Mouse (Mus musculus) left cerebral cortex, adult 11 months (tissue): ENCODE measurements at regions not wholly inside any gene's neighbourhood (a gene's known extent, or its start where the extent isn't known, plus 50 kb on each side); places are given as distances from the start of the nearest gene placed in this dataset.

ENCODE experiments used
- DNase-seq: peaks from one replicate; pipeline ENCODE4 v3.0.0; 2022; ENCODE audit warnings: low spot score

DNA sequence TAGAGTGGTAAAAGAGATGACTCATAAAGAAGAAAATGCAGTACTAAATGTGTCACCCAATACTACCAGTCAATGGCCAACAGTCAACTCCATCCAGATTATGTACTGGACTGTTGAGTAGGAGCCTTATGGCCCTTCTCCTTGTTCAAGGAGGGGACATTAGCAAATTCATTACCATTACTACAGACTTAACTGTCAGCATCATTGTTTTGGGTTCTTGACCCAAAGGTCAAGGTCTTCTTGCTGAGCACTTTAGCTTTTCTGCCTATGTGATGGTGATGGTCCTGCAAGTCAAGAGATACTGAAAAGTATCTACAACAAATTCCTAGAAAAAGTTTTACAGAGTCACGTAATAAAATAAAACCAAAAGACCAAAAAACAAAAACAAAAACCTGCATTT lies 1251.4 kb downstream of the Gm37988 start:
- DNase-seq: no peak

DNA sequence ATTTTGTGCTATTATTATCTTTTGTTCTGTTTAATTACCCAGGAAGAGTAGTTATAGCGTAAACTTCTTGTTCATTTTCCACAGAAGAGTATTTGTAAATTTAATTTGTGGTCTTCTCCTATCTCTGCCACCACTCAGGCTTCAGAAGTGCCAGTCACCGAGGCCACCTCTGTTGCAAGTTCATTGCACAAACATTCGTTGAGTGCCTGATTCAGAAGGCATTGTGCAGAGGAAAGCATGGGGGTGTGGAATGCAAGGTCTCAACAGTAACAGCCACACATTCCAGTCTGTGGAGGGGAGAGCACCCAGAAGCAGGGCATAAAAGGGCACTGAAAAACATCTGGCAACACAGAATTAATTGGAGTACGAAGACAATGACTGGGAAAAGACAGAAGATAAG lies 1268.9 kb downstream of the Gm37988 start:
- DNase-seq: no peak

DNA sequence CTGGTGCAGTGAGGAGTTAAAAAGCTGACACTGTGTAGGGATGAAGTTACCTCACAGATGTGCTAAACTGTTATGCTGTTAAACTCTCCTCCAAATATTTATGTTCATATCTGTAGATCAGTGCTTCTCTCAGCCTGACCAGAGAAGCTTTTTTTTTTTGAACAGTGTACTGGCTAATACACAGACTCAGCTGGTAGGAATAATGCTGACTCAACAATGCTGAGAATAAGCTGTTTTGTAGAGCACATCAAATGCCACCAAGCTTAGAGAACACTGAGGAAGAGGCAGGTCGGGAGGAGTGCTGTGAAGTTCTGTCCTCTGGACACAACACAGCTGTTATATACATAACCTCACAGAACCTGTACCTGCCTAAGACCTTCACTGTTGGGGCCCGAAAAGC lies 1274.2 kb downstream of the Gm37988 start:
- no peak for DNase-seq

DNA sequence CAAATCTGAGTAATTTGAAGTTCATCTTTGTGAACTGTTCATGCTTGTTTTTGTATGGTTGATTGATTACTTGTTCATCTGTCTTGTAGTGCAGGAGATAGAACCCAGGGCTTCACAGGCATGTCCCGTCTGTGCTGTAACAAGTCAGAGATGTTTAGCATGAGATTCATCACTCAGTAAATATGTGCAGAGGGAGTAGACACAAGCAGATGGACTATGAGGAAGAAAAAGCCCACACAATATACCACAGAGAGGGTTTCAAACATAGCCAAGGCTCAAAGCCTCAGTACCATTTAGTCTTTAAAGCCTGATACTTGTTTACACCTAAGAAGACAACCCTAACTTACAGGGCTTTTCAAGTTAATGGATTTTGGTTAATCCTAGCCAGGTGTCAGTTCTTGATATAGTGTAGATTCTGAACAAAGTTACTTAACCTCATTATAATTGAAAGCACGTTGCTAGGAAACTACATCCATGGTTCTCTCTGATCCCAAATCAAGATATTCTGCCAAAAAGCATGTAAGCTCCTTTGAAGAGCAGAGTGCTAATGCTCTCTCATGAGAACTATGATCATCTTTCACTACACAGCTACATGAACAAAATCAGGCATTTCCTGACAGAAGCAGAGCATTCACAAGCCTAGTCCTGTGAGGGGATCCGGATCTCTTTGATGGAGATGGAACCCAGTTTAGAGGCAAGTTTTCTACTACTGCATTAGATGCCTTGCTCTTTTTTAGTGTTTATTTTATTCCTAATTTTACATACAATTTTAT lies 1286.7 kb downstream of the Gm37988 start:
- no peak for DNase-seq

DNA sequence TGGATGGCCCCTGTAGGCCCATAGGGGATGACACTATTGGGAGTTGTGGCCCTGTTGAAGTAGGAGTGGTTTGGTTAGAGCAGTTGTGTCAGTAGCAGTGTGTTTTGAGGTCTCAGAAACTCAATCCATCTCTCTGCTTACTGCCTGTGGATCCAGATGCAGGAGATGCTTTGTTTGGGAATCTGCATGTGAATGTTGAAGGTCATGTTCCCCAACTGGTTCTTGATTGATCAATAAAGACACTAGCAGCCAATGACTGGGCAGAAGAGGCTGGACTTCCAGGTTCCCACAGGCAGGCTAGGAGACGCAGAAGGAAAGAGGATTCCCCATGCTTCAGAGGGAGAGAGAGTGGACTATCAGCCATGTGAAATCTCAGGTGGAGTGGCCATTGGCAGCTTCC lies 1309.9 kb downstream of the Gm37988 start:
- no peak for DNase-seq

DNA sequence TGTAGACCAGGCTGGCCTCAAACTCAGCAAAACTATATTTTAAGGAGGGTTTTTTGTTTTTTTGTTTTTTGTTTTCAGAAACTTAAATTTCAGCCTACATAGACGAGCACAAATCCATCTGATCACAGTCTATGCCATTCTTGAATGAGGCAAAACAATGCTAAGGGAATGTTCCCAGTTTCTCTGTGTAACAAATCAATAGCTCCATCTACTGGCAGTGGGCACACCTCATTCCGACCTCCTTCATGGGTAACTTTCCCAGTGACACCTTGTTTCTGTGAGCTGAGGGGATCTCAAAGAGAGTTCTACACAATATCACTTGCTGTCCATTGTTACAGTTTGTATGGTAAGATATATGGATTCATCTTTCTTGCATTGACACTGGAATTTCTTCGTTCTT lies 1327.4 kb downstream of the Gm37988 start:
- DNase-seq: peak; percentile 24

DNA sequence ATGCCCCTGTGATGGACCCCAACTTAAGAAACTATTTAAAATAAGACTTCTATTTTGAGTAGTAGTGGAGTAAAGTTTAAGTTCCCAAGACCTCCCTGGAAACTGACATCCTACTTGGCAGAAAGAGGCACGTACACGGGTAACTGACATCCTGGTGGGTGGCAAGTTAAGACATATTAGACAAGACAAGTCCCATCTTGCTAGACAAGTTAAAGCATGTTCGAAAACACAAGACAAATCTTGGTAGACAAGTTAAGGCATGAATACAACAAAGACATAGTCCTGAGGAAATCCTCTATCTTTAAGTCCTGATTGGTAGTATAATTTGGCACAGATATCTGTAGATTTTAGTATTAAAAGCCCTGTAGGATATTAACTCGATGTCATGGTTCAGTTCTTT lies 1332.6 kb downstream of the Gm37988 start:
- DNase-seq: no peak

DNA sequence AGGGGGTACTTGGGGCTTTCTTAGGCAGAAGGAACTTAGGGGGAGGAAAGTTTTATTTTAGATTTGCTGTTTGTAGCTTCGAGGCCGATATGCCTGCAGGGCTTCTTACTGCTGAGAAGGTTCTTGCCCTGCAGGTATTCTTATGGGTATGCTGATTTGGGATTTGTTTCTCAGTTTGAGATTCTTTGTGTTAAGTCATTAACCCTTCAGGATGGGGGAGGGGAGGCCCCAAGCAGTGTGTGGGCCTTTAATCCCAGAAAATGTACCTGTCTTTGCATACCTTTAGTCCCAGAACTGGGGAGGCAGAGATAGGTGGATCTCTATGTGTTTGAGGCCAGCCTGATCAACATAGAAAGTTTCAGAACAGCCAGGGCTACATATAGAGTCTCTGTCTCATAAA lies 1335.1 kb downstream of the Gm37988 start:
- DNase-seq: no peak

DNA sequence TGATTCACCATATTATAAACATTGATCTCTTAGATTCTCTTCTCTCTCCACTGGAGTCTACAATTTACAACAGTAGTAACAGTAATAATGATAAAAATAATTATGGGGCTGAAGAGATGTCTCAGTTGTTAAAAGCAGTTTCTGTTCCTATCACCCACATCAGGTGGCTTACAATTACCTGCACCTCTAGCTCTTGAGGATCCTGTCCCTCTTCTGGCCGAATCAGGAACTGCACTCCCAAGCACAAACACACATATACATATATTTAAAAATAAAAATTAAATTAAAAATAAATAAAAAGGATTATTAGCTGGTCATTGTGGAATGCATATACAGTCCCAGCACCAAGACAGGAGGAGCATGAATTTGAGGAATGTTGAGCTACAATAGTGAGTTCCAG lies 1336.2 kb downstream of the Gm37988 start:
- no peak for DNase-seq

DNA sequence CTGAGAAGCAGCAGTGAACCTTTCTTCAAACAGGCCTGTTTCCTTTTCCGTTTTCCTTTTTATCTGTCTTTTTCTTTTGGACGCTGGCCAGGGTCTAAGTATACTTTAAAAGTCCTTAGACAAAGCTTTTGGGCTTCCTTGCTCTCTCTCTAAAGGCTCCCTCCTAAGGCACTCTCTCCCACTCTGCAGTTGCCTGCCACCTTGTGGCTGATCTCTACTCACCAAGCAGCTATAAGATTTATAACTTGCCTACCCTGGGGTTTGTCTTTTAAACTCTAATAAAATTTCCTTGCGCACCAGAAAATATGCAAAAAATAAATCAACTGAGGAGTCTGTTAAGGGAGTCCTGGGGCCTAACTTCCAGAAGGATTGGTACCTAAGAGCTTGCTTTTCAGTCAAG lies 1344.7 kb downstream of the Gm37988 start:
- DNase-seq: no peak
